Mouse (Mus musculus): ENCODE data around the gene Mta3. TPM values are rescaled to one million over a fixed set of nuclear protein-coding genes. Genes with fewer than 3 reads are reported as not detected.
"Not testable (repeated sequence)": the region's sequence is repeated elsewhere in the genome, so short reads cannot be mapped to it uniquely, and the experiment has no call there.

Mta3 gene
- polyA plus RNA-seq, 1 experiment: 25.7 TPM

DNA sequence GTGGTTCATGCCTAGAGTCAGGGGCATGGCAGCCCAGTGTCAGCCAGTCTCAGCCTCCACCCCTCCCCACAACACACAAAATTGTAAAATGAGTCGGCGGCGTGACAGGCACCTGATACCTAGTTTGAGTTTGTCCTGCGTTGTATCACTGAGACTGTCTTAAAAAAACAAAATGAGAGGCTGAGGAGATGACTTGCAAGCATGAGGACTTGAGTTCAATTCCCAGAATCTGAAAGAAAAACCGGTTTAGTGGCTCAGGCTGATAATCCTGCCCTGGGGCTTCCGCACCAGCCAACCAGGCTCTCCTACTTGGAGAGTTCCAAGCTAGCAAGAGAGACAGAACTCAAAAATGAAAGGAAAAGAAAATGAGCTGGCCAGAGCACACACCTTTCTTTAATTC is 2.9 kb downstream of the Mta3 start:
- H3K79me2 ChIP-seq (ENCODE audit: control insufficient read depth, insufficient read depth): peaks cover 6% of the 10 kb centered on the region
- no peaks in the 10 kb centered on the region for H3K27me3 ChIP-seq (ENCODE audit: control insufficient read depth, insufficient read depth, insufficient read length)
- H3K4me3 ChIP-seq (ENCODE audit: insufficient read depth, poor library complexity, severe bottlenecking): no peak overlapping the region
- H3K79me3 ChIP-seq (ENCODE audit: low read depth): no peaks in the 10 kb centered on the region
- no peak overlapping the region for H3ac ChIP-seq (ENCODE audit: control insufficient read depth, insufficient read length, low read depth)
- no peaks in the 10 kb centered on the region for H3K36me3 ChIP-seq (ENCODE audit: control insufficient read depth, insufficient read depth)
- no peak for TF ChIP-seq MAX (IDR thresholded peaks at IDR 0.05)
- TF ChIP-seq MYOD1 (IDR thresholded peaks at IDR 0.05; ENCODE audit: control insufficient read depth, insufficient read length, low read depth): no peak
- no peak for TF ChIP-seq CTCF (IDR thresholded peaks at IDR 0.05; ENCODE audit: control insufficient read depth, insufficient read depth, insufficient read length)
- TF ChIP-seq CEBPB (IDR thresholded peaks at IDR 0.05; ENCODE audit: low read depth): no peak
- no peak for TF ChIP-seq MYOG (IDR thresholded peaks at IDR 0.05; ENCODE audit: control insufficient read depth, extremely low read depth, insufficient read length)
- TF ChIP-seq FOSL1 (IDR thresholded peaks at IDR 0.05; ENCODE audit: insufficient read depth, low read length, poor library complexity, severe bottlenecking): no peak
- TF ChIP-seq USF1 (IDR thresholded peaks at IDR 0.05; ENCODE audit: low read depth): no peak

GRCm38 (mm10) chr17:83709517-83709916 is 3.6 kb downstream of the Mta3 start:
- H3K36me3 ChIP-seq (ENCODE audit: control insufficient read depth, insufficient read depth); H3K4me3 ChIP-seq (ENCODE audit: insufficient read depth, poor library complexity, severe bottlenecking); H3ac ChIP-seq (ENCODE audit: control insufficient read depth, insufficient read length, low read depth); H3K79me3 ChIP-seq (ENCODE audit: low read depth); H3K27me3 ChIP-seq (ENCODE audit: control insufficient read depth, insufficient read depth, insufficient read length); H3K79me2 ChIP-seq (ENCODE audit: control insufficient read depth, insufficient read depth): not testable (repeated sequence)

- Histone ChIP-seq H3K36me3 (ENCODE audit: control insufficient read depth, insufficient read depth) (no peaks in the 10 kb centered on the region), H3K79me3 (ENCODE audit: low read depth) (no peaks in the 10 kb centered on the region), H3ac (ENCODE audit: control insufficient read depth, insufficient read length, low read depth) (no peak overlapping the region), H3K79me2 (ENCODE audit: control insufficient read depth, insufficient read depth) (peaks cover 6% of the 10 kb centered on the region), H3K27me3 (ENCODE audit: control insufficient read depth, insufficient read depth, insufficient read length) (no peaks in the 10 kb centered on the region), H3K4me3 (ENCODE audit: insufficient read depth, poor library complexity, severe bottlenecking) (no peak overlapping the region)
- no peak for TF ChIP-seq MAX (IDR thresholded peaks at IDR 0.05)
- TF ChIP-seq CEBPB (IDR thresholded peaks at IDR 0.05; ENCODE audit: low read depth): no peak
- no peak for TF ChIP-seq MYOD1 (IDR thresholded peaks at IDR 0.05; ENCODE audit: control insufficient read depth, insufficient read length, low read depth)
- TF ChIP-seq MYOG (IDR thresholded peaks at IDR 0.05; ENCODE audit: control insufficient read depth, extremely low read depth, insufficient read length): no peak
These were observed 4.7 kb downstream of the Mta3 start for GRCm38 (mm10) chr17:83710639-83711038.

DNA sequence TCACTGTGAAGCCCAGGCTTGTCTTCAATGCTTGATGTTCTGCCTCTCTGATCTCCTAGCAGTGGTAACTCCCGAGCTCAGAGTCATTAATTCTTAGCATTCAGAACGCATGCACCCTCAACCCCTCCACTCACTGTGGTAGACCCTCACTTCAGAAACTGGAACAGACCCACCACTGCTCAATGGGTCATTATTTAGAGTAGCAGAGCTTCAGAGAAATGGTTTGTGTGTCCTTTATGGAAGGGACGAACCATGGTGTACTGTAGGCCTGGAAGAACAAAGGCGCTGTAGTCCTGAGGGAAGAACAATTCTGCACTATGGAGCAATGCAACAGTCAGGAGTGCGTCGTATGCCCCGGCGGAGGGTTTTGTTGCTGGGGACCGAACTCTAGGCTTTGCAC is 6.4 kb downstream of the Mta3 start:
- TF ChIP-seq MYOD1 (IDR thresholded peaks at IDR 0.05; ENCODE audit: control insufficient read depth, insufficient read length, low read depth): no peak
- TF ChIP-seq CTCF (IDR thresholded peaks at IDR 0.05; ENCODE audit: control insufficient read depth, insufficient read depth, insufficient read length): no peak
- TF ChIP-seq USF1 (IDR thresholded peaks at IDR 0.05; ENCODE audit: low read depth): no peak
- no peak for TF ChIP-seq MAX (IDR thresholded peaks at IDR 0.05)
- no peak for TF ChIP-seq FOSL1 (IDR thresholded peaks at IDR 0.05; ENCODE audit: insufficient read depth, low read length, poor library complexity, severe bottlenecking)
- TF ChIP-seq CEBPB (IDR thresholded peaks at IDR 0.05; ENCODE audit: low read depth): no peak
- no peaks in the 10 kb centered on the region for H3K36me3 ChIP-seq (ENCODE audit: control insufficient read depth, insufficient read depth)
- H3K27me3 ChIP-seq (ENCODE audit: control insufficient read depth, insufficient read depth, insufficient read length): no peaks in the 10 kb centered on the region
- H3ac ChIP-seq (ENCODE audit: control insufficient read depth, insufficient read length, low read depth): no peak overlapping the region
- H3K79me2 ChIP-seq (ENCODE audit: control insufficient read depth, insufficient read depth): no peaks in the 10 kb centered on the region
- H3K4me3 ChIP-seq (ENCODE audit: insufficient read depth, poor library complexity, severe bottlenecking): no peak overlapping the region
- H3K79me3 ChIP-seq (ENCODE audit: low read depth): no peaks in the 10 kb centered on the region

- Histone ChIP-seq H3K36me3 (ENCODE audit: control insufficient read depth, insufficient read depth) (no peaks in the 10 kb centered on the region), H3K4me3 (ENCODE audit: insufficient read depth, poor library complexity, severe bottlenecking) (no peak overlapping the region), H3K27me3 (ENCODE audit: control insufficient read depth, insufficient read depth, insufficient read length) (no peaks in the 10 kb centered on the region), H3K79me2 (ENCODE audit: control insufficient read depth, insufficient read depth) (no peaks in the 10 kb centered on the region), H3ac (ENCODE audit: control insufficient read depth, insufficient read length, low read depth) (no peak overlapping the region), H3K79me3 (ENCODE audit: low read depth) (no peaks in the 10 kb centered on the region)
- no peak for TF ChIP-seq MAX (IDR thresholded peaks at IDR 0.05)
- no peak for TF ChIP-seq MYOD1 (IDR thresholded peaks at IDR 0.05; ENCODE audit: control insufficient read depth, insufficient read length, low read depth)
- no peak for TF ChIP-seq USF1 (IDR thresholded peaks at IDR 0.05; ENCODE audit: low read depth)
- TF ChIP-seq CEBPB (IDR thresholded peaks at IDR 0.05; ENCODE audit: low read depth): no peak
- TF ChIP-seq MYOG (IDR thresholded peaks at IDR 0.05; ENCODE audit: control insufficient read depth, extremely low read depth, insufficient read length): no peak
- no peak for TF ChIP-seq CTCF (IDR thresholded peaks at IDR 0.05; ENCODE audit: control insufficient read depth, insufficient read depth, insufficient read length)
- TF ChIP-seq FOSL1 (IDR thresholded peaks at IDR 0.05; ENCODE audit: insufficient read depth, low read length, poor library complexity, severe bottlenecking): no peak
These were observed 14.5 kb downstream of the Mta3 start for GRCm38 (mm10) chr17:83720449-83720848.

DNA sequence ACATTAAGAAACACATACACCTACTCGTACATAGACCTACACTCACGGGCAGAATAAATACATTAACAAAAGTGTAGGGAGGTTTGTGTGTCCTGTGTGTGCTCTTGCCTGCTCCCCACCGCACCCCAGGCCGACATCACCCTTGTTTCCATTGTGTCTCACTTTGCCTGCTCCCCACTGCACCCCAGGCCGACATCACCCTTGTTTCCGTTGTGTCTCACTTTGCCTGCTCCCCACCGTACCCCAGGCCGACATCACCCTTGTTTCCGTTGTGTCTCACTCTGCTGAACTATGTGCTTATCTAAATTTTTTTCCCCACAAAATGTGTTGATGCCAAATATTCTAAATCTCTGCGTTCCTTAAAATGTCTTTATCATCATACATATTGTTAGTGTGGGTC is 15.2 kb downstream of the Mta3 start:
- Histone ChIP-seq H3ac (ENCODE audit: control insufficient read depth, insufficient read length, low read depth) (no peak overlapping the region), H3K27me3 (ENCODE audit: control insufficient read depth, insufficient read depth, insufficient read length) (no peaks in the 10 kb centered on the region), H3K79me2 (ENCODE audit: control insufficient read depth, insufficient read depth) (no peaks in the 10 kb centered on the region), H3K36me3 (ENCODE audit: control insufficient read depth, insufficient read depth) (no peaks in the 10 kb centered on the region), H3K79me3 (ENCODE audit: low read depth) (no peaks in the 10 kb centered on the region), H3K4me3 (ENCODE audit: insufficient read depth, poor library complexity, severe bottlenecking) (no peak overlapping the region)
- TF ChIP-seq MAX (IDR thresholded peaks at IDR 0.05): no peak

DNA sequence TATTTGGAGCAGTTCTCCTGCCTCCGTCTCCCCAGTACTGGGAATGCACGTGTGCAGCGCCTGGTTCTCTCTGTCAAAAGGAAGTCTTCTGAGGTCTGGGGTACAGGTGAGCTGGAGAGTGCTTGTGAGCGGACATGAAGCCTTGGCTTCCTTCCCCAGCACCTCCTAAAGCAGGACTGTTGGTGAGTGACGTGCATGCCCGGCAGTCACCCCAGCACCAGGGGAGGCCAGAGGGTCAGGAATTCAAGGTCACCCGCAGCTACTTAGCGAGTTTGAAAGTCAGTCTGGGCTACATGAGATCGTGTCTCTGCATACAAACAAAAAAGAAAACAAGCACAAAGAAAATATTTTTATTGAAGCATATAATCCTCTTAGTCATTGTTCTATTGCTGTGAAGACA is 17.1 kb downstream of the Mta3 start:
- TF ChIP-seq USF1 (IDR thresholded peaks at IDR 0.05; ENCODE audit: low read depth) (no peak), CEBPB (IDR thresholded peaks at IDR 0.05; ENCODE audit: low read depth) (no peak), MYOD1 (IDR thresholded peaks at IDR 0.05; ENCODE audit: control insufficient read depth, insufficient read length, low read depth) (no peak), MYOG (IDR thresholded peaks at IDR 0.05; ENCODE audit: control insufficient read depth, extremely low read depth, insufficient read length) (no peak), CTCF (IDR thresholded peaks at IDR 0.05; ENCODE audit: control insufficient read depth, insufficient read depth, insufficient read length) (no peak)
- Histone ChIP-seq H3K27me3 (ENCODE audit: control insufficient read depth, insufficient read depth, insufficient read length) (no peaks in the 10 kb centered on the region), H3ac (ENCODE audit: control insufficient read depth, insufficient read length, low read depth) (no peak overlapping the region), H3K4me3 (ENCODE audit: insufficient read depth, poor library complexity, severe bottlenecking) (no peak overlapping the region), H3K36me3 (ENCODE audit: control insufficient read depth, insufficient read depth) (no peaks in the 10 kb centered on the region), H3K79me3 (ENCODE audit: low read depth) (no peaks in the 10 kb centered on the region), H3K79me2 (ENCODE audit: control insufficient read depth, insufficient read depth) (no peaks in the 10 kb centered on the region)

All from C2C12 (cell line).